Mouse (Mus musculus): ENCODE results near the gene Gm26602. TPM values are rescaled to one million over a fixed set of nuclear protein-coding genes. Genes with fewer than 3 reads are reported as not detected.

The Gm26602 gene
- total RNA-seq, 2 experiments from 2014 or later, result not detected

- Histone ChIP-seq H3K27ac (peak within 1 kb of the TSS; percentile 76), H3K4me3 (peak within 1 kb of the TSS; percentile 68)
- intact Hi-C loops (cut with DNase I), result loop anchor here (1.0 to 2.0 kb wide), 3 partner anchors 24 to 125 kb away; partner anchors contain the start of gene Tmem259
Measured at GRCm38 (mm10) chr10:79959847-79960601, 49.4 kb downstream of the Gm26602 start, which contains the start of gene Wdr18. Wdr18 (plus strand) TSS chr10:79960152.

More at GRCm38 (mm10) chr10:79959847-79960601, 49.4 kb downstream of the Gm26602 start, which contains the start of gene Wdr18:
- TF ChIP-seq CTCF (IDR thresholded peaks at IDR 0.05), result peak; percentile 97
- DNase-seq (ENCODE audit: extremely low spot score in 1 of 2, low spot score in 2 of 2), result peak; percentile 99 to 100

Small RNA genes lying within 50 kb of the gene (microRNA-seq; reads per million reads assigned to microRNA genes)
- gene Mir6910, result 0 reads per million in 2 experiments

Other genes starting within 250 kb of the Gm26602 start
- not detected for gene Madcam1, start 246.3 kb upstream of the Gm26602 start, total RNA-seq (2021)
- gene Tpgs1, start 241.5 kb upstream of the Gm26602 start, total RNA-seq (2021), result 10 to 100 TPM; 79.3 to 80.6 TPM
- 10 to 100 TPM; 80.7 to 84.8 TPM for gene Cdc34, start 228.7 kb upstream of the Gm26602 start, total RNA-seq (2021)
- 1 to 10 TPM; 2.1 to 4.0 TPM for gene Gzmm, start 221.8 kb upstream of the Gm26602 start, total RNA-seq (2021)
- gene Bsg, start 206.4 kb upstream of the Gm26602 start, total RNA-seq (2021), result 100 to 1,000 TPM; 539 to 573 TPM
- 100 to 1,000 TPM; 129 to 142 TPM for gene Hcn2, start 194.2 kb upstream of the Gm26602 start, total RNA-seq (2021)
- 10 to 100 TPM; 45.1 to 51.6 TPM for gene Polrmt, start 164.3 kb upstream of the Gm26602 start, total RNA-seq (2021)
- 1 to 10 TPM; 4.5 to 4.8 TPM for gene Fgf22, start 155.8 kb upstream of the Gm26602 start, total RNA-seq (2021)
- 10 to 100 TPM; 93.3 to 97.5 TPM for gene Rnf126, start 143.9 kb upstream of the Gm26602 start, total RNA-seq (2021)
- 1 to 10 TPM; 2.5 to 2.6 TPM for gene Fstl3, start 133.6 kb upstream of the Gm26602 start, total RNA-seq (2021)
- gene Prss57, start 119.9 kb upstream of the Gm26602 start, total RNA-seq (2021), result under 1 TPM; 0.58 to 0.75 TPM
- gene Palm, start 117.3 kb upstream of the Gm26602 start, total RNA-seq (2021), result 100 to 1,000 TPM; 293 to 312 TPM
- under 1 TPM; 0.59 to 0.89 TPM for gene Misp, start 89.9 kb upstream of the Gm26602 start, total RNA-seq (2021)
- gene Ptbp1, start 56.4 kb upstream of the Gm26602 start, total RNA-seq (2021), result 10 to 100 TPM; 55.5 to 61.7 TPM
- gene Prtn3, start 36.4 kb upstream of the Gm26602 start, total RNA-seq (2021), result 1 to 10 TPM; 1.7 to 2.6 TPM
- 10 to 100 TPM; 51.8 to 63.0 TPM for gene Plppr3, start 36.2 kb upstream of the Gm26602 start, total RNA-seq (2021)
- gene Elane, start 24.6 kb upstream of the Gm26602 start, total RNA-seq (2021), result not detected
- gene Cfd, start 20.0 kb upstream of the Gm26602 start, total RNA-seq (2021), result not detected
- 10 to 100 TPM; 55.3 to 55.5 TPM for gene Med16, start 1.9 kb upstream of the Gm26602 start, total RNA-seq (2021)
- 1 to 10 TPM; 6.6 to 9.1 TPM for gene Kiss1r, start 6.1 kb downstream of the Gm26602 start, total RNA-seq (2021)
- gene R3hdm4, start 10.4 kb downstream of the Gm26602 start, total RNA-seq (2021), result 100 to 1,000 TPM; 318 to 346 TPM
- 1 to 10 TPM; 5.7 to 10.0 TPM for gene Arid3a, start 16.2 kb downstream of the Gm26602 start, total RNA-seq (2021)
- 10 to 100 TPM; 45.4 to 49.4 TPM for gene Wdr18, start 49.3 kb downstream of the Gm26602 start, total RNA-seq (2021)
- gene Grin3b, start 59.9 kb downstream of the Gm26602 start, total RNA-seq (2021), result under 1 TPM; 0.14 to 0.20 TPM
- 100 to 1,000 TPM; 122 to 126 TPM for gene Tmem259, start 73.5 kb downstream of the Gm26602 start, total RNA-seq (2021)
- gene Cnn2, start 77.7 kb downstream of the Gm26602 start, total RNA-seq (2021), result 1 to 10 TPM; 5.6 to 8.0 TPM
- gene Abca7, start 85.6 kb downstream of the Gm26602 start, total RNA-seq (2021), result 10 to 100 TPM; 13.5 to 13.8 TPM
- 1 to 10 TPM; 3.5 TPM for gene Arhgap45, start 105.8 kb downstream of the Gm26602 start, total RNA-seq (2021)
- gene Polr2e, start 128.9 kb downstream of the Gm26602 start, total RNA-seq (2021), result 10 to 100 TPM; 73.0 to 76.0 TPM
- 100 to 1,000 TPM; 494 to 526 TPM for gene Gpx4, start 136.3 kb downstream of the Gm26602 start, total RNA-seq (2021)
- 10 to 100 TPM; 21.4 to 22.1 TPM for gene Sbno2, start 194.7 kb downstream of the Gm26602 start, total RNA-seq (2021)
- gene Stk11, start 204.9 kb downstream of the Gm26602 start, total RNA-seq (2021), result 100 to 1,000 TPM; 102 to 106 TPM
- gene Atp5d, start 227.8 kb downstream of the Gm26602 start, total RNA-seq (2021), result 100 to 1,000 TPM; 356 to 366 TPM
- 100 to 1,000 TPM; 431 to 456 TPM for gene Cbarp, start 230.0 kb downstream of the Gm26602 start, total RNA-seq (2021)
- gene Midn, start 237.4 kb downstream of the Gm26602 start, total RNA-seq (2021), result 100 to 1,000 TPM in 1 of 2 experiments, 10 to 100 TPM in 1; 80.7 to 127 TPM